Mouse (Mus musculus) CH12.LX (cell line): ENCODE results near the gene Xylt1. TPM values are rescaled to one million over a fixed set of nuclear protein-coding genes. Genes with fewer than 3 reads are reported as not detected.

ENCODE experiments used
- DNase-seq: peaks from one replicate; pipeline ENCODE4 v3.0.0-alpha.2; 2013; ENCODE audit errors: extremely low read depth
- H3K27ac ChIP-seq: 2 replicates; pipeline ENCODE4 v1.5.1; 2012; ENCODE audit warnings: low read depth, mild to moderate bottlenecking, control low read depth, moderate library complexity; ENCODE audit not compliant: insufficient read depth
- H3K27me3 ChIP-seq: replicated peaks from 2 replicates; pipeline ENCODE3; 2012; ENCODE audit warnings: inconsistent platforms
- H3K36me3 ChIP-seq, 2 experiments: replicated peaks in 1 of 2; 2 replicates each; pipeline versions ENCODE3 to v1.6.1; 2012; ENCODE audit warnings: inconsistent platforms in 1 of 2, low read length in 1 of 2, mild to moderate bottlenecking in 1 of 2, mixed read lengths in 1 of 2, moderate library complexity in 1 of 2; ENCODE audit not compliant: control insufficient read depth in 1 of 2, insufficient read depth in 1 of 2
- H3K4me1 ChIP-seq, 2 experiments: 2 replicates each; pipeline ENCODE4 v1.6.1; 2012; ENCODE audit warnings: inconsistent platforms in 1 of 2, moderate library complexity in 1 of 2; ENCODE audit not compliant: insufficient read depth in 2 of 2, control insufficient read depth in 1 of 2
- H3K4me2 ChIP-seq: 2 replicates; pipeline ENCODE4 v1.6.1; 2012; ENCODE audit warnings: low read depth, mild to moderate bottlenecking, control low read depth; ENCODE audit not compliant: poor library complexity, insufficient read depth, severe bottlenecking
- H3K4me3 ChIP-seq, 3 experiments: fragments of 150-350 bp in 1 of 3; sonication (generic) in 1 of 3; replicated peaks in 1 of 3; 2 replicates each; pipeline versions ENCODE3 to v1.5.1; 2011 to 2012; ENCODE audit warnings: low read depth in 2 of 3, low read length in 2 of 3, mild to moderate bottlenecking in 2 of 3, moderate library complexity in 2 of 3, control low read depth in 1 of 3, improper control_type of control experiment in 1 of 3, inconsistent platforms in 1 of 3, mixed read lengths in 1 of 3; ENCODE audit not compliant: poor library complexity in 1 of 3
- H3K79me2 ChIP-seq: replicated peaks from 2 replicates; pipeline ENCODE4 v1.6.1; 2012; ENCODE audit warnings: mild to moderate bottlenecking, moderate library complexity; ENCODE audit not compliant: control insufficient read depth, poor library complexity, insufficient read depth, severe bottlenecking; ENCODE audit errors: extremely low read depth
- H3K9ac ChIP-seq: 2 replicates; pipeline ENCODE4 v1.6.1; 2012; ENCODE audit warnings: low read depth, mild to moderate bottlenecking, control low read depth, moderate library complexity; ENCODE audit not compliant: insufficient read depth
- H3K9me3 ChIP-seq: replicated peaks from 2 replicates; pipeline ENCODE3; 2012; ENCODE audit warnings: low read length, inconsistent platforms, mixed read lengths
- CHD2 ChIP-seq: IDR thresholded peaks from 2 replicates; pipeline ENCODE4 v1.6.1; 2011; ENCODE audit warnings: low read length, improper control_type of control experiment
- CTCF ChIP-seq, 2 experiments: IDR thresholded peaks in 1 of 2; conservative IDR thresholded peaks in 1 of 2; 2 replicates each; pipeline ENCODE4 v1.5.1; 2011 to 2012; ENCODE audit warnings: low read depth in 2 of 2, low read length in 2 of 2, improper control_type of control experiment in 1 of 2, inconsistent platforms in 1 of 2, mild to moderate bottlenecking in 1 of 2, moderate library complexity in 1 of 2
- E2F4 ChIP-seq: IDR thresholded peaks from 2 replicates; pipeline ENCODE4 v1.6.1; 2011; ENCODE audit warnings: low read depth, low read length, improper control_type of control experiment; ENCODE audit not compliant: insufficient replicate concordance
- ELF1 ChIP-seq: IDR thresholded peaks from 2 replicates; pipeline ENCODE4 v1.6.1; 2014; ENCODE audit warnings: low read depth, mild to moderate bottlenecking, inconsistent platforms, low read length, improper control_type of control experiment
- IRF4 ChIP-seq: IDR thresholded peaks from 2 replicates; pipeline ENCODE4 v1.6.1; 2014; ENCODE audit warnings: low read depth, mild to moderate bottlenecking, inconsistent platforms, low read length, improper control_type of control experiment
- JUN ChIP-seq: IDR thresholded peaks from 2 replicates; pipeline ENCODE4 v1.6.1; 2011; ENCODE audit warnings: low read depth, mild to moderate bottlenecking, low read length, improper control_type of control experiment, moderate library complexity; ENCODE audit not compliant: insufficient read depth
- MAFK ChIP-seq: IDR thresholded peaks from 2 replicates; pipeline ENCODE4 v1.6.1; 2011; ENCODE audit warnings: low read length, improper control_type of control experiment; ENCODE audit not compliant: insufficient replicate concordance
- MAZ ChIP-seq: IDR thresholded peaks from 2 replicates; pipeline ENCODE4 v1.6.1; 2012; ENCODE audit warnings: low read depth, mild to moderate bottlenecking, inconsistent platforms, low read length, improper control_type of control experiment, moderate library complexity
- MEF2A ChIP-seq: IDR thresholded peaks from 2 replicates; pipeline ENCODE4 v1.6.1; 2014; ENCODE audit warnings: low read depth, mild to moderate bottlenecking, inconsistent platforms, low read length, improper control_type of control experiment, borderline replicate concordance
- MXI1 ChIP-seq: IDR thresholded peaks from 2 replicates; pipeline ENCODE4 v1.6.1; 2011; ENCODE audit warnings: mild to moderate bottlenecking, low read depth, low read length, improper control_type of control experiment
- NRF1 ChIP-seq: IDR thresholded peaks from 2 replicates; pipeline ENCODE4 v1.6.1; 2014; ENCODE audit warnings: low read depth, mild to moderate bottlenecking, inconsistent platforms, low read length, improper control_type of control experiment, moderate library complexity
- PAX5 ChIP-seq: IDR thresholded peaks from 2 replicates; pipeline ENCODE4 v1.6.1; 2012; ENCODE audit warnings: low read length, inconsistent platforms, mixed read lengths
- POLR2A ChIP-seq: IDR thresholded peaks from 2 replicates; pipeline ENCODE4 v1.6.1; 2011; ENCODE audit warnings: low read depth, mild to moderate bottlenecking, improper control_type of control experiment, low read length
- POLR2AphosphoS2 ChIP-seq: IDR thresholded peaks from 2 replicates; pipeline ENCODE4 v1.6.1; 2011; ENCODE audit warnings: low read depth, low read length, improper control_type of control experiment
- SIN3A ChIP-seq: IDR thresholded peaks from 2 replicates; pipeline ENCODE4 v1.6.1; 2012; ENCODE audit warnings: low read length, improper control_type of control experiment, inconsistent platforms
- SMC3 ChIP-seq: IDR thresholded peaks from 2 replicates; pipeline ENCODE4 v1.6.1; 2011; ENCODE audit warnings: low read depth, low read length, improper control_type of control experiment
- TCF12 ChIP-seq: IDR thresholded peaks from 2 replicates; pipeline ENCODE4 v1.6.1; 2014; ENCODE audit warnings: low read depth, mild to moderate bottlenecking, inconsistent platforms, low read length, improper control_type of control experiment
- UBTF ChIP-seq: IDR thresholded peaks from 2 replicates; pipeline ENCODE4 v1.6.1; 2012; ENCODE audit warnings: low read depth, mild to moderate bottlenecking, inconsistent platforms, low read length, improper control_type of control experiment, moderate library complexity
- USF1 ChIP-seq: IDR thresholded peaks from 2 replicates; pipeline ENCODE4 v1.6.1; 2014; ENCODE audit warnings: low read depth, mild to moderate bottlenecking, inconsistent platforms, low read length, improper control_type of control experiment
- ZKSCAN1 ChIP-seq: IDR thresholded peaks from 2 replicates; pipeline ENCODE4 v1.6.1; 2012; ENCODE audit warnings: low read depth, inconsistent platforms, low read length, improper control_type of control experiment, borderline replicate concordance
- dilution Hi-C: fragments of 300-500 bp; cut with MboI; formaldehyde crosslinking; loops from 2 replicates; pipeline ENCODE4 v1.14.3; 2020; ENCODE audit warnings: low sequenced_read_pairs; ENCODE audit not compliant: extremely low pct_unique_long_range_greater_than_20kb, extremely low pct_ligation_motif_present
- in situ Hi-C: fragments of 300-500 bp; cut with MboI; formaldehyde crosslinking; loops from 3 replicates; pipeline ENCODE4 v1.14.3; 2019; ENCODE audit warnings: low sequenced_read_pairs, low pct_ligation_motif_present, low pct_unique_long_range_greater_than_20kb, mixed read lengths
- polyA plus RNA-seq: library from polyadenylated mRNA; unstranded; fragments of >175 nt; gene quantifications from 2 replicates; pipeline ENCODE4 v1.2.1, GENCODE M21; 2012; ENCODE audit warnings: low read depth; ENCODE audit not compliant: insufficient read length
- total RNA-seq, 2 experiments: library from RNA; depleted of rRNA; stranded (reverse); fragments of 300-350 nt in 1 of 2; fragments of >200 nt in 1 of 2; gene quantifications; 2 replicates each; pipeline ENCODE4 v1.2.3; 2012 to 2014

Xylt1 gene
- total and polyA plus RNA-seq, 3 experiments, result 0.38 to 0.84 (median 0.38) TPM

GRCm38 (mm10) chr7:117388284-117388988 is 7.7 kb downstream of the Xylt1 start:
- Histone ChIP-seq H3K36me3 (peaks cover 0 to 2% of the 10 kb centered on the region in 2 experiments), H3K27me3 (peaks cover 2% of the 10 kb centered on the region), H3K9ac (no peak overlapping the region), H3K27ac (no peak overlapping the region), H3K4me1 (peaks cover 0 to 10% of the 10 kb centered on the region in 2 experiments; a peak in 2 of 4 replicates), H3K4me3 (no peak overlapping the region), H3K4me2 (no peak overlapping the region), H3K9me3 (no peaks in the 10 kb centered on the region), H3K79me2 (no peaks in the 10 kb centered on the region)
- no peak for TF ChIP-seq MAZ
- TF ChIP-seq CTCF (conservative IDR thresholded peaks at IDR 0.05 in 1 of 2, IDR thresholded peaks at IDR 0.05 in 1 of 2; ENCODE audit: low read depth in 2 of 2, low read length in 2 of 2), result no peak
- TF ChIP-seq SIN3A, result no peak
- no peak for TF ChIP-seq TCF12
- no peak for TF ChIP-seq NRF1
- no peak for TF ChIP-seq JUN
- TF ChIP-seq POLR2AphosphoS2, result no peak
- no peak for TF ChIP-seq PAX5
- no peak for TF ChIP-seq CHD2
- in situ Hi-C loops, result loop anchor here (10.0 kb wide), 1 partner anchor 166 kb away; no protein-coding TSS in a partner anchor
- no peak for DNase-seq
- dilution Hi-C loops, result no loop called here

GRCm38 (mm10) chr7:117389048-117389447 is 8.3 kb downstream of the Xylt1 start:
- Histone ChIP-seq H3K9ac (no peak overlapping the region), H3K27me3 (no peaks in the 10 kb centered on the region), H3K36me3 (peaks cover 0 to 2% of the 10 kb centered on the region in 2 experiments), H3K4me3 (no peak overlapping the region), H3K79me2 (no peaks in the 10 kb centered on the region), H3K27ac (no peak overlapping the region), H3K9me3 (no peaks in the 10 kb centered on the region), H3K4me2 (no peak overlapping the region), H3K4me1 (peaks cover under 1 to 17% of the 10 kb centered on the region in 2 experiments; a peak in 2 of 4 replicates)
- dilution Hi-C loops, result no loop called here
- in situ Hi-C loops, result loop anchor here (10.0 kb wide), 1 partner anchor 166 kb away; no protein-coding TSS in a partner anchor
- no peak for DNase-seq
- no peak for TF ChIP-seq MAFK
- TF ChIP-seq IRF4, result no peak
- TF ChIP-seq MAZ, result no peak
- TF ChIP-seq ZKSCAN1, result no peak
- TF ChIP-seq SMC3, result no peak
- TF ChIP-seq UBTF, result no peak
- no peak for TF ChIP-seq MXI1
- TF ChIP-seq USF1, result no peak
- TF ChIP-seq ELF1, result no peak
- no peak for TF ChIP-seq E2F4
- TF ChIP-seq POLR2A, result no peak
- TF ChIP-seq MEF2A, result no peak
